Mouse (Mus musculus) kidney, adult 9 months (tissue): ENCODE data around the gene Cdk4.

Experiments
- DNase-seq: peaks from one replicate; pipeline ENCODE4 v3.0.0; 2022

Cdk4 gene

DNA sequence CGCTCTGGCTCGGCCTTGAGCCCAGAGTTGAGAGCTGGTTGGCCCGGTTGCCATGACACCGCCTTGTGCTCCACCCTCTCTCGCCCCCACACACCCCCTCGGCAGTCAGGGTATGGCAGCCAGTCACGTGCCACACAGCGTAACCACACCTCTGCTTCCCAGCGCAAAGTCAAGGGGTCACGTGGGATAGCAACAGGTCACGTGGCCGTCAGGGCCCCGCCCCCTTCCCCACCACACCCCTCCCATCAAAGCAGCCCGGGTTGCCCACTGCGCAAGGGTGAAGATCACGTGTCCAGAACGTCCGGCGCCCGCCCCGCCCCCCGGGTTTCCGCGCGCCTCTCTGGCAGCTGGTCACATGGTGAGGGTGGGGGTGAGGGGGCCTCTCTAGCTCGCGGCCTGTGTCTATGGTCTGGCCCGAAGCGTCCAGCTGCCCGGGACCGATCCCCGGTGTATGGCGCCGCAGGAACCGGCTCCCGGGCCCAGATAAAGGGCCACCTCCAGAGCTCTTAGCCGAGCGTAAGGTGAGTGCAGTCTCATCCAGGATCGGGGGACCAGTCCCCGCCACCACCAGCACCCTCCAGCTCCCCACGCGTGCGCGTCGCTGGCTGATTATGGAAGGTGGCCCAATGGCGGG is at the start of gene Cdk4:
TSS of gene Cdk4 (plus strand) at position 296 of the 634 bp plus-strand sequence.
- DNase-seq, result peak; percentile 99

DNA sequence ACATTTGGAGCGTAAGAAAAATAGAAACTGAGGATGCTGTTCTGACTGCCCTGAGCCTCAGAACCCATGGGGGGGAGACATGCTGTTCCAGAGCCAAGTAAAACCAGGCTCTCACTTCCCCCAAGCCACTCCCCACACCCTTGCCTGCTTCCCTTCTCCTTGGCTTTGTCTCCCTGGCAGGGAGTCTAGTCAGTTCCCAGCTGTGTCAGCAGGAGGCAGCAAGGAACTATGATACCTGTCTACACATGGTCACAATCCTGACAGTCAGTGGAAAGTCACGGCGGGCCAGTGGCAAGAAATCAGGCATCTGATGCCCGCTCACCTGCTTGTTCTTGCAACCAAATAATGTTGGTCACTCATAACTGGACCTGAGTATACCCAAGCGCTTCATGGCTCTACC is 46.8 kb upstream of the Cdk4 start:
- DNase-seq, result peak; percentile 73

DNA sequence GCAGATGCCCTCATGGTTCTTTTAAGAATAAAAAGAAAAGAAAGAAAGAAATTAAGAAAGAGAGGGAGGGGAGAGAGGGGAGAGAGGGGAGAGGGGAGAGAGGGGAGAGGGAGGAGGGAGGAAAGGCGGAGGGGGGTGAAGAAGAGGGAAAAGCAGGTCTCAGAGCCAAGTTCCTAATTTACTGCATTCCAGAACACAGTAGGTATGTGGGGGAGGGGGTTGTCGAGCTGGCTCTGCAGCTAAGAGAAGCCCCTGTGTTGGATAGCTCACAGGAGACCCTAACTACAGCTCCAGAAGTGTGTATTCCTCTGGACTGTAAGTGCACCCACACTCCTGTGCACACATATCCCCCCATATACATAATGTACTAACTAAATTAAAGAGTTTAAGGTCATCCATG is 46.3 kb upstream of the Cdk4 start:
- DNase-seq, result no peak

DNA sequence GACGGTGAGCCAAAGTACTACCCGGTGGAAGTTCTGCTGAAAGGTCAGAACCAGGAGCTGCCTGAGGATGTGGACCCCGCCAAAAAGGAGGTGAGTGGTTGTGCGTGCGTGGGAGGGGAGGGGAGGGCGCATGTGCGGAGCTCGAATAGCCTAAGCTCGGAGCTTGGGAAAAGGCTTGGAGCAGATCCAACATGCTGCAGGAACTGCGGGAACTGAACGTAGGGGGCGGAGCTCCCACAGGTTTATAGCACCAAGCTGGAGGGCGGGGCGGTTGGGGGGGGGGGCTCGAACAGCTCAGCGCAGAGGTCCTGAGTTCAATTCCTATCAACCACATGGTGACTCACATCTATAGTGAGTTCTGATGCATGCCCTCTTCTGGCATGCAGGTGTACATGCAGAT is 44.9 kb upstream of the Cdk4 start:
- no peak for DNase-seq

DNA sequence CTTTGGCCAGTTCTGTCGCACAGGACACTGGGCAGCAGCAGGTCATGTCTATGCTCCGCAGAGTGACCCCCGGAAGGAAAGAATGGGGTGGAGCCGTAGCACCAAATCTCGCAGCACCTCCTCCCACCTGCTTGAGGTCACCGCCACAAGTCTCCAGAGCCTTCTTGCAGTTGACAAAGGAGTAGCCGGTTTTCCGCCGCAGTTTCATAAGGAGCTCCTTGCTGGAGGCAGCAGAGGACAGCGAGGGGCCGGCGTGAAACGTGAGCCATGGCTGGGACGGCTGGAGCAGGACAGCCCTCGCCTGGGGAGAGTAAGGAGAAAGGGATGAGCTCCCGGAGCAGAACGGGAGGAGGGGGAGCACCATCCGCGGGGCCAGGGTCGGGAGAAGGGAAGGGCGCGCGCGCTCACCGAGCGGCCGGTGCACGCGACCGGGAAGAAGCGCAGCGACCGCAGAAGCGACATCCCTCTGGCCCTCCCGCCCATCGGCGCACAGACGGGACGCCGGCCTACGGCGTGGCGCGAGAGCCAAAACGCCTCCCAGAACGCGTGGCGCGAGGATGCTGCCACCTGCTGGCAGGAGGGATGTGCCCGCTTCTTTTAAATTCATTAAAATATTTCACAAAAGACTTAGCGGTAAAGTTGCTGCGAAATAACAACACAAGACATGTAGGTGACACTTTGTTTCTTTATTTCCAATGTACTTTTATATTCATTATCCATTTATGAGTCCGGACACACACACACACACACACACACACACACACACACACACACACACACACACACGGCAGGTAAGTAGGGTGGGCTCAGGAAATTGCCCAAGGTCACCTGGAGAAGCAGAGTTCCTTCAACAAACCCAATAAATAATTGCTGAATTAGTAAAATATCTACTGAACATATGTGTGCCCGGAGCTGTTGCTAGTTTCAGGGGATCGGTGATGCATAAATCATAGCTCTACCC is 32.7 kb upstream of the Cdk4 start, which contains the start of gene Tsfm:
TSS of gene Tsfm (minus strand) at position 505 of the 961 bp plus-strand sequence.
- DNase-seq, result peak; percentile 91

DNA sequence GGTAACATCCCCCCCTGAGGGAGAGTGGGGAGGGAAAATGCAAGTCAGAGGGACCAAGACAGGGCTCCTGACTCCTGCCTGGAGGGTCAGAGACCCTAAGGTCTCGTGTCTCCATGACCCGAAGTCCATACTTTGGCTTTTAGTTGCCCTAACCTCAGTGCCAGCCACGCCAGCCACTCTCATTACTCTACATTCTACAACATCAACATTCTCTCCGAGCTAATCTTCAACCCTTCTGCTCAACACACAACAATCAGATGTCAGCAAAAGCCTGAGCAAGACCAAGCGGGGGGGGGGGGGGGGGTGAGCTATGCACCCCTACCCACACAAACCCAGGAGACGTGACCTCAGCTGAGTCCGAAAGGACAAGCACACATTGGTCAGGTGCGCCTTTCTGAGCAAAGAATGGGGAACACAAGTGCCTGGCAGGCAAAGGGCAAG is 30.0 kb upstream of the Cdk4 start:
- peak; percentile 90 for DNase-seq

DNA sequence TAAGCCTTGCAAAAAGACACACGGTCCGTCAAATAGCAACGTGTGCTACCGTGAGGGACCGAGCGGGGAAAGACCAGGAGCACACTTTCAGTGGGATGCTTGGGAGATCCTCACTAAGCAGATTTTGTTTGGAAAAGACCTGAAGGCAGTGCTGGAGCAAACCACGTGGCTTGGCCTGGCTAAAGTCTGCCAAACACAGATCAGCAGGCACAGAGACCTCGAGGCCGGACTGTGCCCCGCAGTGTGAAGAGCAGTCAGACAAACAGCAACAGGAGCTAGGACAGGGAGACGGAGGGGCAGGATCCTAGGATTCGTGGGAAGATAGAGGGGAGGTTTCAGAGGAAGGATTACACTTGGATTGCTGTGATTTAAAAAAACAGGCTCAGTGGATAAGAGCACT is 27.1 kb upstream of the Cdk4 start:
- peak; percentile 91 for DNase-seq

DNA sequence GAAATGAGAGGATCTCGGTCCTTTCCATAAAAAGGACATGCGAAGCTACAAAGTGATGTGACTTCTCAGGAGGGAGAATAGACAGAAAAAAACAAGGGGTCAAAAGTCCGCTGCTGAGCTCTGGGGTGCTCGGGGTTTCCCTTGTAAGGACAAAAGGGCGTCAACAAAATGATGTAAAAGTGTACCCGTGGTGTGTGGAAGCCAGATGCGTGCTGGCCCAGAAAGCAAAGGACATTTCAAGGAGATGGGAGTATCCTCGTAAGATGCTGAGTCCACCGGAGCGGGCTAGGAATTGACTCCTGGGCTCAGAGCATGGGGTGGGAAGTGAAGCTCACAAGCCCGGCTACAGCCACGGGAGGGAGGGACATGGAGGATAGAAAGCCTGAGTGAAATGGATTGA is 25.7 kb upstream of the Cdk4 start:
- peak; percentile 81 for DNase-seq

DNA sequence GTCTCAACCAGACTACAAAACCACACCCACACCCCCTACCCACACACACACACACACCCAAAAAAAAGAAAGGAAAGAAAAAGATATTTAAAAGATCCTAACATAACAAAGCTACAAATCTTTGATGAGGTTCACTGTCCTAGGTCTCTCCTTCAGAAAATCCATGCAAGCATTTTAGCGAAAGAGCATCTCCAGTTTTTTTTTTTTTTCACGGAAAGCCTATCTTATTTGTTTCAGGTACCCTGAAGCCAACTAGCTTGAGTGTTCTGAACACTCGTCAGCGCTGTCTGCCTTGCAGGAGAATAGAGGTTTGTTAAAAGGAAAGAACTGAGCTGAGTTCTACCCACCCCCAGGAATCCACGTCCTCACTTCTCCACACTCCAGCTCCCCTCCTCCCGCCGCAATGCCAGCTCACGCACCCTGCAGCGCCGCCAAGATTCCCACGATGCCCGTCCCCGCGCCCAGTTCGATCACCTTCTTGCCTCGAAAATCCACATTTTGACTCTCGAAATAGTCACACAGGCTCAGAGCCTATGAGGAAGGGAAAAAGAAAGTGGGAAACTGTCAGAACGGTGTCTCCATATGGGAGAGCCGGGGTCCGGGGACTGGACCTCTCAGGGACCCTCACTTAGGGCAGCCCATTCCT is 22.6 kb upstream of the Cdk4 start:
- DNase-seq, result no peak

DNA sequence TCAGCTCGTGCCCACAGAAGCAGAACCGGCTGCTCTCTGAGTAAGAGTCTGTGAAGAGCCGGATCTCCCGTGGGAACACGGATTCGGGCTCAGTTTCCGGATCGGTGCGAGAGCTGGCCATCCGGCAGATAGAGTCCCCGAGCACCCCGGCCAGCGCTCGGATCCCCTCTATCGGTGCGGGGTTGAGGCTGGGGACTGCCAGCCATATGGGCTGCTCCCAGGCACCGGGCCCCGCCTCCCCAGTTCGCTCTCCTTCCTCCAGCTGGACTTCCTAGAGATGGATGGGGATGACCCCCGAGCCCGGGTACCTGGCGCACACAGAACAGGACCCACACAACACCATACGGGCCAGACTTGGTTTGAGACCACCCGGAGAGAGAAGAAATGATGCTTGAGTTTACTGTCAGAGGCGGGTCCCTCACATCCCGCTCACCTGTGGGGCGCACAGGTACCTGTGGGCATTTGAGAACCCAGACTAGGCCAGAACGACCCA is 22.0 kb upstream of the Cdk4 start, which contains the start of the genes Mettl1 and Eef1akmt3:
TSS of gene Mettl1 (plus strand) at position 141 of the 493 bp plus-strand sequence.
TSS of gene Eef1akmt3 (minus strand) at position 240 of the 493 bp plus-strand sequence.
- DNase-seq, result peak; percentile 57

DNA sequence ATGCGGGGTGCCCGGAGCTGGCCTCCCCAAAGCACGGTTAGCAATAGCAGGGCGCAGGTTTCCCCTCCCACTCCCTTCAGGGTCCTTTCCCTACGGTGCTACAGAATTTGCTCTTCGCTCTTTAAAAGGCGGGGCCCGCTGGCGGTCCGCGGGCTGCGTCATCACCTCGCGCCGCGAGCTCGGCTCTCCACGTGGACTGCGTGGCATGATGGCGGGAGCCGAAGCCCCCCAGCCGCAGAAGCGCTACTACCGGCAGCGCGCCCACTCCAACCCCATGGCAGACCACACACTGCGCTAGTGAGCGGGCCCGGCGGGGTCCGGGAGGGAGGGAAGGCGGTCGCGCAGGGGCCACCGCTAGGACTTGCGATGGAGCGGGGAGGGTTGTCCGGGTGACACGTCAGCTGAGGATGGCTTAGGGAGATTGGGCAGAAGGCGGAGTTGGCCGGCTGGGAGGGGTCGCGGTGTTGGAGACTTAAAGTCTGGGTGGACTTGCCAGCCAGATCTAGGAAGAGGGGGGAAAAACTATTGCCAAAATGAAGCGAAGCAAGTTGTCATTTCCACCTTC is 21.5 kb upstream of the Cdk4 start:
- DNase-seq, result peak; percentile 91

DNA sequence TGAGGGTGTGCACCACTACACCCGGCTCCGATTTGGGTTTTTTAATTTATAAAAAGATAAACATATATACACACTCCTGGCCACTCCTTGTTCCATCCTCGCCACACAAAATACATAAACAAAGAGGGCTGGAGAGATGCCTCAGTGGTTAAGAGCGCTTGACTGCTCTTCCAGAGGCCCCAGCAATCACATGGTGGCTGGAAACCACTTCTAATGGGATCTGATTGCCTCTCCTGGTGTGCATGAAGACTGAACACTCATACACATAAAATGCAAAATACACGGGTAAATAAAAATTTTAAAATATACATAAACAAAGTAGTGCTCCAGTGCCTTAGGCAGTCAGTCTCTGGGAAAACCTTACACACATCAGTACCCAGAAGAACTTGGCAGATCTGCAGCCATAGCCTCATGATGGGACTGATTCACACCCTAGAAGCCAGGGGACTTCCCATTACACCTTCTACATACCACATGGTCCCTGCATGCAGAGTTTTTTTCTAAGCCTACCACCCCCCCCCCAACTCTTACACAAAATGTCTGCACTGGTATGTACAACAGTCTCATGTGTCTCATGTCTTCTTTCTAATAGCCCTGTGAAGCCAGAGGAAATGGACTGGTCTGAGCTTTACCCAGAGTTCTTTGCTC is 20.7 kb upstream of the Cdk4 start:
- DNase-seq, result no peak

DNA sequence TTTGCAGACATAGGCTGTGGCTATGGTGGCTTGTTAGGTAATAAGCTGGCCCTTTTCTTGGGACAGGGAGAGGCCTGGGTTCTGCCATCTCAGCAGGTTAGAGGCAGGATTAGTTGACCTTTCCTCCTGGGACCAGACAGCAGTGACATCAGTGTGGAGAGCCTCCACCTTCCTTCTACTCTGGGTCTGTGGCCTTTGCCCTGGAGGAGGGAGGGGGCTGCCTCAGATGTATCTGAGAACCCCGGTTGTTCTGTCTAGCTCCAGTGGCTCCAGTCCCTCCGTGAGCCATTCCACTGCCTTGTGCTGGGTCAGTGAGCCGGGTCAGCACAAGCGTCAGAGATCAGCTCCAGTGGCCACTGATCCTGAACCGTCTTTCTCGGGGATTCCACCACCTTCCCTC is 20.1 kb upstream of the Cdk4 start:
- DNase-seq, result peak; percentile 96

DNA sequence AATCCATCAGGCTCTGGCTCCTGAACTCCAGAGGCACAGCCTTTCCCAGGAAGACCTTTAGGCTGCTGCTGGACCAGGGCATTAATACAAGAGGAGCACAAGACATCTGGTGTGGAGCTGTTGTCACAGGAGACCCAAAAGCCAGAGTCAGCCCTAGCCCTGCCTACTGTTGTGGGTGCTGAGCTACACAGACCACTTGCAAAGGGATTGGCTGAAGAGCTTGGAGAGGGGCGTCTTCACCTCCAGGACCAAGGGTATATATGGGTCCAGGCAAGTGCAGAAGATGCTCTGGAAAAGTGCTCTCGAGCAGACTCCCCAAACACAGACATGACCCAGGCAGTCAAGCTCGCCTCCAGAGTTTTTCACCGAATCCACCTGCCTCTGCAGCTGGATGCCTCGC is 15.4 kb upstream of the Cdk4 start, which contains the start of gene Cyp27b1:
TSS of gene Cyp27b1 (plus strand) at position 297 of the 400 bp plus-strand sequence.
- no peak for DNase-seq

DNA sequence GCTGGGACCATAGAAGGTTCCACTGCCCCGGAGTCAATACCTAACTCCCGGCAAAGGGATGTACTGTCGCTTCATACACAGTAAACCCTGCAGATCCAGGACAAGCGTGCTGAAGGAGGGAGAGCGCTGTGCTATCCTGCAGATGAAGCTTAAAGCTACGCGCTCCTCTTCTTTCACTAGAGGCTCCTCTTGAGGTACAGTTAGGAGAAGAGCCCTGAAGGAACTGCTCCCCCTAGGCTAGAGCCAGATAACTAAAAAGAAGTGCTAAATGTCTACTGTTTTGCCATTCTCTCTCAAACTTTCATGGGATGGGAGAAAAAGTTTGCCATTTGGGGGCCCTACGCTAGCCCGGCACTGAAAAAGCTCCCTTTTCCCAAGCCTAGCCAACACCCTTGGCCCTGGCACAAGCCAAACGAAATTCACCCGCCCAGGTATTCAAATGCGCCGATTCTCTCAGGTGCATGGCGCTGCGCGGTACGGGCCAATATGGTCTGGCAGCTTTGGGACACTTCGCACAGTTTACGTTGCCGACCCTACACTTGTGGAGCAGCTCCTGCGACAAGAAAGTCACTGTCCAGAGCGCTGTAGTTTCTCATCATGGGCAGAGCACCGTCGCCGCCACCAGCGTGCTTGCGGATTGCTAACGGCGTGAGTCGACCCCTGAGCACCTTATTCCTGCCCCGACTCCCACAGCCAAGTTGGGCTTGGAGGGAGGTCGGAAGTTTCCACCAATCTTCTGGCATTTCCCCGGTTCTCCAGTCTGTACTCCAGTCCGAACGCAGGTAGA is 14.5 kb upstream of the Cdk4 start:
- no peak for DNase-seq

DNA sequence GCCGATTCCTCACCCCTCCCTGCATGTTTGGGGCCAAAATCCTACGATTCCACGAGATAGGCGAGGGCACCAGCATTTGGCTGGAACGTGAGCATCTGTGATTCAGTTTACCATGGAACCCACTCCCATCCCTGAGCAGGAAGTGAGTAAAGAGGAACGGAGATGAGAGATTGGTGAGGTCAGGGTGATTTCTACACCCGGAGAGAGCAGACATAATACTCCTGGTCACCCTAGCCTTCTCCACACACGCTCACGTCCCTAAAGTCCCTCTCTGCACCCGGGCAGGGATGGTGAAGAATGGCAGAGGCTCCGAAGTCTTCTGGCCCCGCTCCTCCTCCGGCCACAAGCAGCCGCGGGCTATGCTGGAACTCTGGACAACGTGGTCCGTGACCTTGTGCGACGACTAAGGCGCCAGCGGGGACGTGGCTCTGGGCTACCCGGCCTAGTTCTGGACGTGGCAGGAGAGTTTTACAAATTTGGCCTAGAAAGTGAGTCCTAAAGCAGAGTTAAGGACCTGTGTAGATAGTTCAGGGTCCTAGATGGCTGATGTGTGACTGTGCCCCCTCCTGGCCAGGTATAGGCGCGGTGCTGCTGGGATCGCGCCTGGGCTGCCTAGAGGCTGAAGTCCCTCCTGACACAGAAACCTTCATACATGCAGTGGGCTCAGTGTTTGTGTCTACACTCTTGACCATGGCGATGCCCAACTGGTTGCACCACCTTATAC is 13.8 kb upstream of the Cdk4 start:
- DNase-seq, result peak; percentile 53

DNA sequence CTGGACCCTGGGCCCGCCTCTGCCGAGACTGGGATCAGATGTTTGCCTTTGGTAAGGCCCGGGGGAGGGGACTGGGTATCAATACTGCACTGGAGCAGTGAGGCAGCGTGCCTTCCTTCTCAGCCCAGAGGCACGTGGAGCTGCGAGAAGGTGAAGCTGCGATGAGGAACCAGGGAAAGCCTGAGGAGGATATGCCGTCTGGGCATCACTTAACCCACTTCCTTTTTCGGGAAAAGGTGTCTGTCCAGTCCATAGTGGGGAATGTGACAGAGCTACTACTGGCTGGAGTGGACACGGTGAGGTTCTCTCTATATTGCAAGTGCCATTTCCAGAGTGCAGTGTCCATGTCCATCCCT is 13.2 kb upstream of the Cdk4 start:
- no peak for DNase-seq

DNA sequence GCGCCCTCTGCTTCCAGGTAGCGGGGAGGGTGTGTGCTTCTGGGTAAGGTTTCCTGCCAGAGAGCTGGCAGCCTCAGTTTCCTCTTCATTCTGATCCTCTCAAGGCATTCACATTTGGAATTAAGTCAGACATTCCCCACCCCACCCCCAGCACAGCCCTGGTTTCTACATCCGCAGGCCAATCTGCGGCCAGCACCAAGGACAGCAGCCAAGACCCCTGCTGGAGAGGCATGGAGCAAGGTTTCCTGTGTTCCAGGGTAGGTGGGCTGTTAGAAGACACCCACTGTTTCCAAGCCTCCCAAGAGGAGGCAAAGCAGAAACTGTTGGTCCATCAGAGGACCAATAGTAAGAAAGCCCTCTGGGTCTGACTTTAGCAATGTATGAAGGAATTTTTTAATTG is 8.7 kb upstream of the Cdk4 start:
- no peak for DNase-seq

DNA sequence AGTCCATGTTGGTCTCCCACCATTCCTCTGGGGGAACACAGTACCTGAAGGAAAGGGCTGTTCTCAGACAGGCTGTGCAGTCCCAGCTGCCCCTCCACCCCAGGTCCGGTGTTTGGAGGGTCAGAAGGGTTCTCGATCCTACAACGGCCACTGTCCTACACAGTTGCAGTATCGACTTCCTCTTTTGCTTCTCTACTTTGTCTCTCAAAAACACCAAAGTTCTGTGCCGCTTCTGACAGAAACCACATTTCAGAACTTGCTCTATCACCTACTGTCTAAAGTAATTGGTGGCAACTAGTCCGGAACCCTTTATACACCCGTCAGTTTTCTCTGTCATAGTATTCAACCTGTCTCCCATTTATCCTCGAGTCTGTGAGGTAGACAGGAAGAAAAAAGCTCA is 7.9 kb upstream of the Cdk4 start:
- no peak for DNase-seq

DNA sequence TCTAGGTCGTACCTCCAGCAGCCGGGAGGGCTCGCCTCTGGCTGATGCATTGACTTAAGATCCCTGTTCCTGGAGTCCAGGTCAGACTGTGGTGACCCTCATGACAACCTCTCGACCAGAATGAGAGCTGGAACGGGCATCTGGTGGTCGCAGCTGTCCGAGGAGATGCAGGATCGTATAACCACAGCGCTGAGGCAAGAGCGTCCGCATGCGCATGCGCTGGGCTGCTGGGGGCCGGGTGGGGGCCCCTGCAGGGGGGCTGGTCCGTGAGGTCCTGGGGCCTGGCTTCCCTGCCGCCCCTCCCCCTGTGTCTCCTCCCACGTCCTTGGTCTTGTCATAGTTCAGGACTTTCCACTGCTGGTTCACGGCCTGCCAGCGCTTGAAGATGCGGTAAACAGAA is 6.8 kb upstream of the Cdk4 start:
- DNase-seq, result no peak

DNA sequence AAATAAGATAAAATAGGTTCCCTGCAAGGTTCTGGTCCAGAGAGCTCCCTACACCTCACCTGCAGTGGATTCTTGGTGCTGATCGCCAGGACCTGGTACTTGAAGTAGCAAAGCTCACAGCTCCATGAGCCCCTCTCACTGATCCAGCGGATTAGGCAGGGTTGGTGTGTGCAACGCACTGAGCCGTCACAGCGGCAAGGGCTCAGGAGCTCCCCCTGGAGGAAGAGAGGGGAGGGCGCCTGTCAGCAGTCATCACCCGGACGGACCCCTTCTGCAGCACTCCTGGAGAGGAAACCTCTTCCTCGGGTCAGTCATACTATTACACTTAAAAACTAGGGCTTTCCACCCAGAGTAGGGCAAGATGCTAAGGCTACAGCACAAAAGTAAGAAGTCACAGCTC is 5.2 kb upstream of the Cdk4 start:
- peak; percentile 78 for DNase-seq
